Mouse (Mus musculus) retina, embryonic 14.5 days (tissue): ENCODE data around the gene Trem1.

ENCODE experiments used
- DNase-seq: peaks from one replicate; pipeline ENCODE4 v3.0.0-alpha.2; 2015; ENCODE audit warnings: low spot score

Gene Trem1

GRCm38 (mm10) chr17:48268276-48268675 lies 35.7 kb downstream of the Trem1 start:
- DNase-seq: no peak

DNA sequence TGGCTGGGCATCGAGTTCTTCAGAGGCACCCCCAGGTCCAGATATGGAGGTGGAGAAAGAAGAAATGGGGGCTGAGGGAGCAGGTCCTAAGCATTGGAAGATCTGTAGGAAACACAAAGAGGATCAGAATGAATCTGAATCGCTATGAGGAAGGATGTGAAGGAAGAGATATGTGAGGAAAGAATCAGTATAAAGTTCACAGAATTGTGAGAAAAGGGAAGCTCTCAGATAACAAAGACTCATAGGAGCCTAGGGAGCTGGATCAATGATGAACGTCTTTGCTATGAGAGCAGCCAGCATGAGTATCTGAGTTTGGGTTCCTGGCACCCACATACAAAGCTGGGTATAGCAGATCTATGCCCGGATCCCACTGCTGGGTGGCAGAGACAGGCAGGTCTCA lies 37.3 kb downstream of the Trem1 start:
- DNase-seq: no peak

DNA sequence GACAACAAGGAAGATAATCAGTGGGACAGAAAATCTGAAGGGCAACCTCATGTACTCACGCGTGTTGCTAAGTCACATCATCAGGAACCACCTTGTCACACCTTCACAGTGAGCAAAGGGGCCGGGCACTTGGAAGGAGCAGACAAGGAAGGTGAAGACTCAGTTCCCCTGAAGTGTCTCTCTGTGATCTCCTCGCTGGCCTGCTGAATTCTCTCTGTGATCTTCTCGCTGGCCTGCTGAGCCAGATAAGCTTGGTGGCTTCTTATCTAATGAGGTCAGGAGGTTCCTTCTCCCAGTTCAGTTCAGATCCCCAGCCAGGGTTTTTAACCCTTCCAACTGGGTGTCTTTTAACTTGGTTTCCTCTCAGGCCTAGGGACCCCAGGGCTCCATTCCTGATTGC lies 39.6 kb downstream of the Trem1 start:
- DNase-seq: no peak

GRCm38 (mm10) chr17:48272598-48272997 lies 40.0 kb downstream of the Trem1 start:
- no peak for DNase-seq

DNA sequence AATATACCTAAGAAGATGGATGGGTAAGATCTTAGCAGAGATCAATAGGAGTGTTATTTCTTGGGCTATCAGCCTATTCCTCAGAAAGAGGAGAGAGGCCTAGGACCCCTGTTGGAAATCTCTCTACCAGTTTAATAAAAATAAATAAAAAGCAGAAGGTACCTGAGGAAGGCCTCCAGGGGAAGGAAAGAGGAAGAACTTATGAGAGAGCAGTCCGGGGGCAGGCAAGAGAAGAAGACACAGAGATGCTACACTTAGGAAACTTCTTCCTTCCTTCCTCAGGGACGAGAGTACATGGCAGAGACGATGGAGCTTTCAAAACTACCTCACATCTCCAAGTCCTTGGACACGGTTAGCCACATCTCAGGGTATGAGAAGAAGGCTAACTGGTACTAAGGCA lies 41.5 kb downstream of the Trem1 start:
- no peak for DNase-seq

- DNase-seq: peak; percentile 89
Measured at GRCm38 (mm10) chr17:48274885-48275284, 42.3 kb downstream of the Trem1 start.

DNA sequence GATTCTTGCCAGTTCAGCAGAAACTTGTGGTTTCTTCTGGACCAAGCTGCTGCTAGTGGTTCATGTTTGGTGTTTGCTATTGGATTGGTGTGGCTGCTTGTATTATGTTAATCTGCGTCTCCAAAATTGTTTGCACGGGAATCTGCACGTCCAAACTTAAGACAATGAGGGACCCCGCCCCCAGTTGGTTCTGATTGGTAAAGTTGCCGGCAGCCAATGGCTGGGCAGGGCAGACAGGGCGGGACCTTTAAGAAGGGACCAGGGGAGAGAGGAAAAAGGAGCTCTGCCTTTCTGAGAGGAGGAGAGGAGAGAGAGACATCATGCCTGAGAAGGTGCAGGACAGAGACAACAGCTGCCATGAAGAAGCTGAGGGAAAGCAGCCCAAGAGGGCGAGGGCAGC lies 43.2 kb downstream of the Trem1 start:
- no peak for DNase-seq

- DNase-seq: no peak
Measured at GRCm38 (mm10) chr17:48278381-48278780, 45.8 kb downstream of the Trem1 start.

DNA sequence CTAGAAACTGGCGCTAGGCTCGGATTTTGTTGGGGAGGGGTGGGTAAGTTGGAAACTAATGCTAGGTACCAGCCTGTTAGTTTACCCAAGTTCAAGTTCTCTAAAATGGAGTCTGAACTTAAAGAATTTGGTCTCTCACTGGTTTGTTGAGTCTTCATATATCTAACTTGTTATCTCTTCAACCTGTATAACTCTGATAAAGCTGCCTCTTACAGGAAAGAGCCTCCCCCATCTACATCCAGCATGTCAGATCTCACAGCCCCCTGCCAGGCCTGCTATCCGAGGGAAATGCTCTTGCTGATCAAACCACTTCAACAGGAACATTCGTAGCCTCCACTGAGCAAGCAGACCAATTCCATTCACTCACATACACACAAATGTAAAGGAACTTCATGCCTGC lies 46.4 kb downstream of the Trem1 start:
- no peak for DNase-seq

DNA sequence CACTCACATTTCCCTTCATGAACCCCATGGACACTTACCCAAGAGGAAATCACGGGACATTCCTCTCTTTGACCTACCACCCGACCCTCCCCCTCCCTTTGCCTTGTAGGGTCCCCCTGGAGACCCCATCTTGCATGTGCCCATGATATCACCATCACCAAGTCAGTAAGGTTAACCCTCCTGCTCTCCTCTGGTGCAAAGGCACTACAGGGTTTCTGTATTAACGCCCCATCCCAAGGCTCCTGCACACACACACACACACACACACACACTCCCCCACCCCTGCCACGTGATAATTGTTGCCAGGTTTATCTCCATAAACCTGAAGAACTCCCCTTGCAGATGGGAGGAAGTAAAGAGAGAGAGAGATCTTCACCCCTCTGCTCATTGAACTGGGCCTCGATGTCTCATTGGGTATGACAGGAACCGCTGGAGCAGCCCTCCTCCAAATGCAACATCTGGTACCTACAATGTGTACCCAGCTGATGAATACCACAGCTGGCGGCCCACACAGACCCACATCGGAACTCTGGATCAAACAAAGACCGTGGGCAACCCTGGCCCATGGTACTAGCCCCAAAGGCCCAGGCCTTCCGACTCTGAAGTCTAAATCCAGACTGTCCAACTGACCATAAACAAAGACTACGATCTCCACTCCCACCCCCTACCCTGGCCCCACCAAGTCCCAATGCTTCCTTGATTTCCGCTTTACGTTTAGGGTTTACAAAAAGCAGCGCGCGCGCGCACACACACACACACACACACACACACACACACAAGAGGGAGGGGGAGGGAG lies 48.6 kb downstream of the Trem1 start:
- DNase-seq: no peak

DNA sequence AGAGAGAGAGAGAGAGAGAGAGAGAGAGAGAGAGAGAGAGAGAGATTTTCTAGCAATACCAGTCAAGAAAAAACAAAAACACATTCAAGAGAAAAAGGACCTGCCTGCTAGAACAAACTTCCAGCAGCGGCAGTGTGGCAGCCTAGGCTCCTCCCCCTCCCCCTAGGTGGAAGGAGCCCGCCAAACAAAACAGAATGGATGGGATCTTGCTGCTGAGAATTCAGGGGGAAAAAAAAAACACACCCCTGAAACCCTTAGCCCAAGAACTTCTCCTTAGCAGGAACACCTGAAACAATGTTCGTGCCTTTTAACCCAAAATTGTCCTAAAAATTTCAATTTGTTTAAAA lies 49.1 kb downstream of the Trem1 start:
- peak; percentile 64 for DNase-seq

DNA sequence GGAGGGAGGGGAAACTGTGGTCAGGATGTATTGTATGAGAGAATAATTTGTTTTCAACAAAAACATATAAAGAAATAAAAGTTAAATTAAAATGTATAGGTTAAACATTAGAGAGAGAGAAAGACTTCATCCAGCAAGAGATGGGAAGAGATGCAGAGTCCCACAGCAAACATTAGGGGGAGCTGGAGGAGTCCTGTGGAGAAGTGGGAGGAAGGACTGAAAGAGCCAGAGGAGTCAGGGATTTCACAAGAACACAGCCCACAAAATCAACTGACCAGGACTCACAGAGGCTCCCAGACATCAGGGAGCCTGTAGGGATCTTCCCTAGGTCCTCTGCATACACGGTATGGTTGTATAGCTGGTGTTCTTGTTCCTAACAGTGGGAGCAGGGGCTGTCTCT lies 54.2 kb downstream of the Trem1 start:
- DNase-seq: no peak

- DNase-seq: peak; percentile 17
Measured at GRCm38 (mm10) chr17:48287276-48287675, 54.7 kb downstream of the Trem1 start.

GRCm38 (mm10) chr17:48293500-48294194 lies 61.1 kb downstream of the Trem1 start:
- DNase-seq: no peak
